Mouse (Mus musculus) MN1 (cell line): ENCODE data around the gene Ap4m1.
A peak's percentile ranks its signal among the peaks of the same experiment; 100 is the strongest.

Experiments
- DNase-seq: peaks from one replicate; pipeline ENCODE4 v3.0.0-alpha.2; 2016; ENCODE audit warnings: low spot score

Ap4m1 gene

DNA sequence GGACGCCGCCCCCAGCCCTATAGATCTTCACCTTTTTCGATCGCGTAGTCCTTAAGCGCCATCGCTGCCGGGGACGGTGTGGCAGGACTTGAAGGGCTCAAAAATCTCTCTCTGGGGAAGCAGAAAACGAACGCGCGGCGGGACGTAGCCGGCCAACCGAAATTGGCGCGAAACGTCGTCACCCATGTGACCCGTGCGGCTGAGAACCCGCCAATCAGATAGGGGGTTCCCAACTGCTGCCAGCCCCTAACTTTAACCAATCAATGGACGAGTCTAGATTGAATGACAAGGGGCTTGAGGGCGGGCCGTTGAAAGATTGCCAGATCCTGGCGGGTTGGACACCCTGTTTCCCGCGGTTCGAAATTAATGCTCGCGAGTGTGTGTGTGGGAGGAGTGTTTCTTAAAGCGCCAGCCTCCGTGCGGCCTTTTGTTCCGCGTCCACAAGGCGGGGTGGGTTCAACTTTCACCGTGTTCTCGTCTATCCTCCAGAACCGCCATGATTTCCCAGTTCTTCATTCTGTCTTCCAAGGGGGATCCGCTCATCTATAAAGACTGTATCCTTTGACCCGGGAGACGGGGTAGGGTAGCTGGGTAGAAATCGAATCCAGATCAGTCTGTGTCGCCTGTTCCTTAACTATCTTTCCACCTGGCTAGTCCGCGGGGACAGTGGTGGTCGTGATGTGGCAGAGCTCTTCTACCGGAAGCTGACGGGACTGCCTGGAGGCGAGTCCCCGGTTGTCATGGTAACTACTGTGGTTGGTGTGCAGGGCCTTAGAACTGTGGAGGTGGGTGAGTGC lies at the start of gene Ap4m1, which contains the start of gene Mcm7:
Gene Ap4m1, plus strand, starts transcription at position 308 of the 797 bp plus-strand sequence.
Gene Mcm7, minus strand, starts transcription at position 728 of the 797 bp plus-strand sequence.
- DNase-seq = peak; percentile 99

DNA sequence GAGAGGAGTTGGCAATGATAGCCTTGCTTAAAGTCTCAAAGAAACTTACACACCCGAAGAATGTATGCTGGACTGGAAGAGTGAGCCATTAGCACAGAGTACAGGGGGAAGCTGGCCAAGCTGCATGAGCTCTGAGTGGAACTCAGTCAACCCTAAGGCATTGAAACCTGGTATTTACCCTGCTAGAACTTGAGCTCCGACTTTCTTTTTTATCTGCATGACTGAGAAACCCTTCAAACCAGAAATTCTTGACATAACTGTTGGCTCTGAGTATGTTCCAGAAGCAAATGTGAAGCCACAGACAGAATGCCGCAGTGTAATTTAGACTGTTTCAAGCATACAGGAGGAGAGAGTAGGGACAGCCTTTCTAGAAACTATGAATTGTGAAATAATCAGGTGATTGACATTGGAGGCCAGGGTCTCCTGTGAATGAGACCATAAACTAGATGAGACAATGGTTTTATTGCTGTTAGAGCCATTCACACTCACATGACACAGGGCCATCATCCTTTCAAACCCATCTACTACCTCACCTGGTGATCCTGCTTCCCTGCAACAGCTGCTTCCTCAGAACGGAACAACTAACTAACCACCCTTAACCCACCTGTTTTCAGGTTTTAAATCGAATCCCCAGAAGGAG lies 39.3 kb upstream of the Ap4m1 start:
- DNase-seq = no peak

DNA sequence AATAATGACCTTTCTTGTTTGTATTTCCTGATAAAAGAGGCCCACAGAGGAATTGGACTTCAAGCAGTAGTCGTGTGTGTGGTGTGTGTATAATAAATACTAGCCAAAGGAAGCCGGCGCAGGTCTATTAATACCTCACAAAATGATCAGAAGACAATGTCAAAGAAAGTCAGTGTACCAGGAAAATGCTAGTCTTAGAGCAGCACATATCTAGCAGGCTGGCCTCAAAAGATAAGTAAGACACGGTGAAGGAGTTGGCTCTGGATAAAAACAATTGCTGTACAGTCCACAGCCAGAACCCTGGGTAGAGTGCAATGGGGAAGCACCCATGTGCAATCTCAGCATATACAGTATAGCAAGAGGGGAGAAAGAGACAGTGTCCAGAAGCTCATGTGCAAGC lies 34.5 kb upstream of the Ap4m1 start:
- DNase-seq = no peak

DNA sequence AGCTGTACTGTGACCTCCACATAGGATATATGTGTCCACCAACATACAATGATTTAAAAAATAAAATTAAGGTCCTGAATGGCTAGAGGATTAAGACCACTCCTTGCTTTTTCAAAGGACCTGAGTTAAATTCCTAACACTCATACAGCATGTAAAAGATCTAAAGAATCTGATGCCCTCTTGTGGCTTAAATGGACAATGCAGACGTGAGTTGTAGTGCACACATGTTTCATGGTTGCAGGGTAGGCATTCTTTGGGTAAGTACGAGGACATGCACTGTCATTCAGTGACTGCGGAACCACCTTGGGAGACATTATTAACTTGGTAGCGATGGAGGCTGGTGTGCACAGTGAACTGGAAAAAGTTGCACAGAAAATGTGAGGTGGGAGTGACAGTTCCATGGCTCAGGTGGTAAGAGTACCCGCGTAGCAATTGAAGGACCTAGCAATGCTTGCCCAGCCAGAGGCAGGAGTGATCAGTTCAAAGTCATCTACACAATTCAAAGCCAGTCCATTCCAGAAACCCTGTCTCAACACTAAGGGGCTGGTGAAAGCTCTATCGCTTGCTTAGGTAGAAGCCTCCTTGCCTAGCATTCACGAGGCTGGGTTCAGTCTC lies 33.8 kb upstream of the Ap4m1 start:
- peak; percentile 78 for DNase-seq

DNA sequence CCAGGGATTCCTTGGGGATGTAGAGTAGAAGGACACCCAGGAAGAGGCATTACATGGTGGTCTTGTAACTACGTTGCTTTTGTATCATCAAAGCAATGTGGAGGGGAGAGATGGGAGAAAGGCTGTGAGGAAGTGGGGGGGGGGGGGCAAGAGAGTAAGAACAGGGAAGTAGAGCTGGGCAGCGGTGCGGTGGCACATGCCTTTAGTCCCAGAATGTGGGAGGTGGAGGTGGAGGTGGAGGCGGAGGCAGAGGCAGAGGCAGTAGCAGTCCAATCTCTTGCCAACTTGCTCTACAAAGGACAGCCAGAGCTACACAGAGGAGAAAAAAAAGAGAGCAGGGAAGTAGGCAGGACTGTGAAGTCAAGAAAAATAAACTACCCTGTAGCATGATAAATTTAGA lies 33.2 kb upstream of the Ap4m1 start:
- no peak for DNase-seq

DNA sequence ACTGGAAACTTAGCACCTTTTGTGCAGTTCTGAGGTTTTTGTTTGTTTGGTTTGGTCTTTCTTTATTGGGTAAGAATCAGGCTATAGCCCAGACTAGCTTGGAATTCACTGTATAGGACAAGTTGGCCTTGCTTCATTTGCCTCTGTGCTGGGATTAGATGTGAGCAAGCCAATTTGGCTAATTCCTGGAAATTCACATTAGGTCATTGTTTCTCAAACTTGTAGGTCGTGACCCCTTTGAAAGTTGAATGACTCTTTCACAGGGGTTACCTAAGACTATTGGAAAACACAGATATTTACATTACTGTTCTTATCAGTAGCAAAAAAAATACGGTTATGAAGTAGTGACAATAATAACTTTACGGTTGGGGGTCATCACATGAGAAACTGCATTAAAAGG lies 17.4 kb upstream of the Ap4m1 start:
- DNase-seq = no peak

DNA sequence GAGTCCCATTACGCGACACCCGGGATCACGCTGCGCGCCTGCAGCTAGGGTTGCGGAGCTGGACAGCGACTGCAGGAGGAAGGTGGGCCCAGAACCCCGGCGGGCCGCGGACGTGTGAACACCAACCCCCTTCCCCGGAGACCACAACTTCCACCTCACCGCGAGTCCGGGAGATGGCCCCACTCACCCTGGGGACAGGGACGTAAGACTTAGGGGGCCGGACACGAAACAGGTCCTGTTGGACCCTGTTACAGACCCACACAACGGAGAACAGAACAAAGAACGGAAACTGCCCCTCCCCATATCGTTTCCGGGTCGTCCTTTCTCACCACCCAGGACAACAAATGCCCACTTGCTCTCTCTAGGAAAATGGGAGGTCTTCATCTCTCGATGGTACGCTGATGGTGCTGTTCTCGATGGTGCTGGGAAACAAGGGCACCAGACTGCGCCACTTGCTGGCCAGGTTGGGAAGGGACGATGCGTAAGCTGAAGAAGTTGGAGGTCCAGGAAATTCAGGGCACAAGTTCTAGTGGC lies 16.3 kb upstream of the Ap4m1 start, which contains the start of gene Zfp113:
Gene Zfp113, minus strand, starts transcription at position 302 of the 534 bp plus-strand sequence.
- peak; percentile 96 for DNase-seq

DNA sequence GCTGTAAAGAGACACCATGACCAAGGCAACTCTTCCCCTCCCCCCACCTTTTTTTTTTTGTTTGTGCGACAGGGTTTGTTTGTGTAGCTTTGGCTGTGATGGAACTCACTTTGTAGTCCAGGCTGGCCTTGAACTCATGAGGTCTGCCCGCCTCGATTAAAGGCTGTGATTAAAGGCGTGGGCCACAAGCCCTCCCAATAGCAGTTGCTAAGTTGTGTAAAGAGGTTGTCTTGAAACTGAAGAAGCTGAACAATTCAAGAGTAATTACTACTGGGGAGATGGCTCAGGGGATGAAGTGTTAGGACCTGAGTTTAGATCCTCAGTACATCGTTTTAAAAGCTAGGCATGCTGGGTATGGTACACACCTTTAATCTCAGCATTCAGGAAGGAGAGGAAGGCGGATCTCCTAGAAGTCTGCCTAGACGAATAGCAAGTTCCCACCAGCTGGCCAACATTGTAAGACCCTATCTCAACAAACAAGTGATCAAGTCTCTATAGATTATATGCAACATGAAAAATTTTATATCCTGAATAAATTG lies 11.5 kb upstream of the Ap4m1 start:
- DNase-seq = no peak

DNA sequence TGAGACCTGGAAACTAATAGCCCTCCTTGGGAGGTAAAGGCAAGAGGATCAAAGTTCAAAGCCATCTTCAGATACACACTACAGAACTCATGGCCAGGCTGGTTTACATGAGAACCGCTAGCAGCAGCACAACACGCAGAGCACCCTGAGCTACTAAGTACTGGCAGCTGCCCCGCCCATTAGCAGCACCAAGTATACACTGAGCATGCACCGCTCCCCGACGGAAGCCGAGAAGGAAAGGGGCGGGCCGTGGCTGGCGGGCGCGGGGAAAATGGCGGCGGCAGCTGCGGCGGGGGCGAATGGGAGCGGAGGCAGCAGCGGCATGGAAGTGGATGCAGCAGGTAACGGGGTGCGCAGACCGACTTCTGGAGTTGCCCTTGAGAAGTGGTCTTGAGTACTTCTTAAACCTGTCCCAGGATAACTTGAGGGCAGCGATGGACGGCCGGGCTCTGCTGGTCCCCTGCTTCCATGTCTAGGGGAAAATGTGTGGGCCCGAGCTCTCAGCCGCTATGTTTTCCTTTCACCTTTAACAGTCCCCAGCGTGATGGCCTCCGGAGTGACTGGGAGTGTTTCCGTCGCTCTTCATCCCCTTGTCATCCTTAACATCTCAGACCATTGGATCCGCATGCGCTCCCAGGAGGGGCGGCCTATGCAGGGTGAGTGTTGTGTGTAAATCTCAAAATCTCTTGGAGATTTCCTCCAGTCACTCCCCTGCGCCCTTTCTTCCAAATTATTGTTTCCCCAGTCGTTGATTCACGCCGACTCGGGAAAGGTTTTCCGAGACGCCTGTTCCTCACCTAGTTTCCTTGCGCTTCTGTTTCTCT lies 10.7 kb upstream of the Ap4m1 start, which contains the start of gene Cops6:
Gene Cops6, plus strand, starts transcription at position 230 of the 824 bp plus-strand sequence.
- peak; percentile 96 for DNase-seq

DNA sequence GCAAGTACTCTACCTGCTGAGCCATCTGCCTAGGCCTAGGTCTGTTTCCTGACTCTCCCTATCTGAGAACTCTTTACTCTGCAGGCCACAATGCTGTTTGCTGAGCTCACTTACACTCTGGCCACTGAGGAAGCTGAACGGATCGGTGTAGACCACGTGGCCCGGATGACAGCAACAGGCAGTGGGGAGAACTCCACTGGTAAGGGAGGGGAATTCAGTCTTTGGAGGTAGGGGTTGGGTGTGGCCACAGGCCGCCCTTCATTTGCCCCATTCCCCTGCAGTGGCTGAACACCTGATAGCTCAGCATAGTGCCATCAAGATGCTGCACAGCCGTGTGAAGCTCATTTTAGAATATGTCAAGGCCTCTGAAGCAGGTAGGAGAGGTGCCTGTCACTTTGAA lies 8.8 kb upstream of the Ap4m1 start:
- DNase-seq = no peak

DNA sequence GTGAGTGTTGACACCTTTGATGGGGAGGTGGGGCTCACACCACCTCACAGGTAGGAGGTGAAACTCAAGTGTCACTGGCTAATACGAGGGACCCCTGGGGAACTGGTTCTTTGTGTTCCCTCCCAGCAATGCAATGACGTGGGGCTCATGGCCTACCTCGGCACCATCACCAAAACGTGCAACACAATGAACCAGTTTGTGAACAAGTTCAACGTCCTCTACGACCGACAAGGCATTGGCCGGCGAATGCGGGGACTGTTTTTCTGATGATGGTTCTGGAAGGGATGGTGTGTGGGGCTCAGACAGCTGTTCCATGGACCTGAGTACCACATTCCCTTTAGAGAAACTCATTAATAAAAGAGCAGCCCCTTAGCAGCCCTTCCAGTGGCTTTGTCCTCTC lies 8.2 kb upstream of the Ap4m1 start:
- DNase-seq = no peak

DNA sequence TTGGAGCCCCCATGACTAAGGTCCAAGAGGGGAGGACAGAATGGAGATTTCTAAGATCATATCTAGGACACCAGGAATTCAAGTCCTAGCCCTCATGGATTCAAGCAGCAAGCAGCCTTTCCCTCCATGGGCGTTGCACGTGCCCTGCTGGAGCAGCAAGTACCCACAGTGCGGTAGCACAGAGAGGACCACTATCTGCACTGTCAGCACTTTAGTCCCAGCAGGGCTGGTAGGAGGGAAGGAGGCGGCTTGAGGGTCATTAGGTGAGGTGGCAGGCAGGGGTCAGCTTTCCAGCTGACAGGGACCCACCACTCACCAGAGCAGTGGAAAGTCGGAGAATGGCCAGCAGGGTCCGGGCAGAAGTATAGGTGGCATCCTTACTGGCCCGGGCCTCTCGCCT lies 6.2 kb upstream of the Ap4m1 start:
- DNase-seq = no peak

DNA sequence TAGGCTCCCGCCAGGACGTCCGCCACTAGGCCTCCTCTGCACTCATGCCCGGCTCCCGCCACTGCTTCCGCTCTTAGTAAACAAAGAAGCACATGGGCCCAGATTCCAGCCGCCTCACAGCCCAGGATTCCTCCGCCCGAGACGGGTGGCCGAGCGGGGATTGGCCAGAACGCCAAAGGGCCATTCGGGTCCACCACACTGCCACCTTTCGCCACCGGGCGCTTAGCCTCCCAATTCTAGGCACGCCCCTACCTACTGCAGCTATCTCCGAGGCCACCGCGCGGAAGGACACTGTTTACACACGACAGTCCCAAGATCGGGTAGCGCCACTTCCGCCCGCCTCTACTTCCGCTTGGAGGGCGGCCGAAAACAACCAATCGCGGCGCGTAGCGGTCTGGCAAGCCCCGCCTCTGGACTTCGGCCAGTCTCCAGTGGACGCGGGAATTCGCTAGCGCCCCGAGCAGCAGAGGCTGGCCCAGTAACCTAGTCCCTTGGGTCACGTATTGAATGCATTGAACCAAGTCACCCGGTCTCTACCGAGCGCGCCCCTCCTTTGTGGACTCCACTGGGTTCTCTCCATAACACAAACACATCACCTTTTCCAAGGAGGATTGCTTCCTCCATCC lies 753 bp upstream of the Ap4m1 start:
- peak; percentile 99 for DNase-seq

DNA sequence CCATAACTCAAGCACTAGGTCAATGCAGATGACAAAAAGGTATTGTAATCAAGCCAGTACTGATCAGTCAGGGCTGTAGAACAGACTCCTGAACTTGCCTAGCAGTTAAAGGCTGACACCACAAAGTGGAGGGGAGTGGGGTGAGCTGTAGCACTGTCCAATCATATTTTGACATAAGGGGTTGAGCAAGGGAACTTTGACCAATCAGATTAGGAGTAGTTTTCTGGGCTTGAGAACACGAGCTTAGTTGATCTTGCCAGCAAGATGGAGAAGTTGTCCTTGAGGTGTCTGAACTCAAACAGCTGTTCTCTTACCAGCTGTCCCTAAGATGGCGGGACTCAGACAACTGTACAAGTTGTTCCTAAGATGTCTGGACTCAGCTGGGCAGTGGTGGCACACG lies 1.4 kb downstream of the Ap4m1 start:
- DNase-seq = no peak

DNA sequence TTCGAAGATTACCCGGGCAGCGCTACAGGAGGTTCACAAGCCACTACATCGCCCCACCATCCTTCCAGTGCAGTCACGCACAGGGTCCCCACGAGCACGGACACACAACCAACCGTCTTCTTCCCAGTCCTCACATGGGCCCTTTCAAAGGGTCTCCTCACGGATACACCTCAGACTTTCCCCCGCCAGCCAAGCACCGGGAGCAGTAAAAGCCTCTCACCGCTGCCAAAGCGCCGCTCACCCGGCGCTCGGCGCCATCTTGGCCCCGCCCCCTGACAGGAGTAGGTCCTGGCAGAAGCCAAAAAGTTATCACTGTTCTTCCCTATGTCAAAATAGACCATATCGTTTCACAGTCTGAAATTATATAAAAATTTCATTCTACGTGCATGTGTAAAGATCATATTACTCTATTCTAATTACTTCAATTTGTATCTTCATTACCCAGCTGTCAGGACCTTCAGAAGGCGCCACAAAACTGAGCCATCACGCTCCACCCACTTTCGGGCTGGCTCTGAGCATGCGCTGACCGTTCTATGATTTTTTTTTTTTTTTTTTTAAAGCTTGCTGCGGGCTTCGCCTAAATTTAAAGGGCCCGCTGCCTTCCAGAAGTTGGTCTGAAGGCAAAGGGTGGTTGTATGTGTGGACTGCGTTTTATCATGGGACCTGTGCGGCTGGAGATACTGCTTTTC lies 15.3 kb downstream of the Ap4m1 start, which contains the start of the genes Taf6 and Cnpy4:
Gene Taf6, minus strand, starts transcription at position 502 of the 689 bp plus-strand sequence.
Gene Cnpy4, plus strand, starts transcription at position 536 of the 689 bp plus-strand sequence.
- peak; percentile 95 for DNase-seq

DNA sequence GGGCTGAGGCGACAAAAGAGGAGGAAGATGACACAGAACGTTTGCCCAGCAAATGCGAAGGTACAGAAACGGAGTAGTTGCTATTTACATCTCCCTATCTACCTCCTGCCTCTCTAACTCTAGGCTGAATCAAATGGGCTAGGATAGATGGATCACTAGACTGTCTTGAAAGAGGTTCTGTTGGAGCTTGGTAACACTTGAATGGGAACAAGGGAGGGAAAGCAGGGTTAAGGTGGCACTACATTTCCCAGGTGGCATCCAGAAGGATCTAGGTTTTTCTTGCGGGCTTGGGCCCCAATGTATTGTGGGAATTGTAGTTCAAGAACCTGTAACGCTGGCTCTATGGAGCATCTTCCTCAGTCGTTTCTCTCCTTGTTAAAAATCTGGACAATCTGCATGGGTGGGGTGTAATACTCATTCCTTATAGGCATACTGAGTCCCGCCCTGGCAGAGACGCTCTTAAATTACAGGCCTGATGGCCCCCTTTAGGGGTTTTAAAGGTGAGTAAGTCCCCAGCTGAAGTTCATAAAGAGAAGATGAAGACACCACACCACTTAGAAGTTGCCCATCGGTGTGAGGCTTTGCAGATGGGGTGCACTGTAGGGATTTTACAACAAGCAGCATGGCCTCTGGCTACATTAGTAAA lies 16.0 kb downstream of the Ap4m1 start:
- DNase-seq = peak; percentile 90

DNA sequence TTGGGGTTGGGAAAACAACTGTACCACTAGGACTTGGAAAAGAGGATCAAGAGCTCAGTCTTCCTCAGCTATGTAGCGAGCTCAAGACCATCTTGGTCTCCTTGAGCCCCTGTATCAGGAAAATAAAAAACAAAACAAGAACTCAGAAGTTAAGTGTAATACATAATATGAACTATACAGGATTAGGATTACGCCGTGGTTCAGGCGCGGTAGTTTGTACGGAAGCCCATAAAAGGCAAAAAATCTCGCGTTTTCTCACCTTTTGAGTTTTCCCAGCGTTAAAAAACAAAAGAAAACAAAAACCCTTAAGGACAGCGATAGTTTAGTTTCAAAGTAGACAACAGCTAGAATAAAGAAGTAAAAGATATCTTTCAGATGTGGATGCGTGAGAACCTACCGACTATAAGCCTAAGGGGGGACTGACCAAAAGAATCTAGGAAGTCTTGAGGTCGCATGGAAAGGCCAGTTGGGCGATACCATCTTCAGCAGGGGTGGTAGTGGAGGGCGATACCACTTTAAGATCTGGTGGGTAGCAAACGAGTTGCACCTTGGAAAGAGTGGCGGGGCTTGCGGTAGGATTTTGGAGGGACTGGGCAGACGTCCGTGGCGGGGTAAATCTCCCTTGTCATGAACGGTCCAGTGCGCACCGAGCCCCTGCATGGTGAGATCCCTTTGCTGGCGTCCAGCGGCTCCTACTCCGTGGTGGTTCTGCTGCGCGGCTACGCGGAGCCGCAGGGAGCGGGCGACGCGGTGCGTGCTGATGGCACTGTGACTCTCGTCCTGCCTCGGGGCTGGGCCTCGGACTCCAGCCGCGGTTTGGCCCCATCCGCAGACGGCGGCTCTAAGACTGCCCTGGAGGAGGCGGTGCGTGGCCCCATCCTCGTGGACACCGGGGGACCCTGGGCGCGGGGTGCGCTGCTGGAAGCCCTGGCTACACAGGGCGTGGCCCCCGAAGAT lies 22.2 kb downstream of the Ap4m1 start, which contains the start of gene Mblac1:
Gene Mblac1, plus strand, starts transcription at position 544 of the 957 bp plus-strand sequence.
- DNase-seq = peak; percentile 90

DNA sequence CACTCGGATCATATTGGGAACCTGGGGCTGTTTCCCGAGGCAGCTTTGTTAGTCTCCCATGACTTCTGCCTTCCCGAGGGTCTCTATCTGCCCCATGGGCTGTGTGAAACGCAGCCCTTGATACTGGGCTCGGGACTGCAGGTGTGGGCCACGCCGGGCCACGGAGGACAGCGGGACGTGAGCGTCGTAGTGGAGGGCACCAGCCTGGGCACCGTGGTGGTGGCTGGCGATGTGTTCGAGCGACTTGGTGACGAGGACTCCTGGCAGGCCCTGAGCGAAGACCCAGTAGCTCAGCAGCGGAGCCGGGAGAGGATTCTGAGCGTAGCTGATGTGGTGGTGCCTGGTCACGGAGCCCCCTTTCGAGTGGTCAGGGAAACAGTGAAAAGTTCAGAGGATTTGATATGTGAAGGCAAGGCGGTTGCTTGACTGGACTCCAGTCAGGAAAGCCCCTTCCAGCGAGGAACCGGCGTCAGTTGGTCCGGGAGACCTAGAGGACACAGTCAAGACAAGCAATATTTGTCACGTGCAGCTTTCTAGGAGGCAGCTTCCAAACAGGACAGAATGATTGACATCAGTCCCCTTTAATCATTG lies 23.0 kb downstream of the Ap4m1 start:
- DNase-seq = no peak
